Mouse (Mus musculus) lung, postnatal 25 days (tissue): ENCODE data around the gene B3galt2.
"Not testable (repeated sequence)": the region's sequence is repeated elsewhere in the genome, so short reads cannot be mapped to it uniquely, and the experiment has no call there.

Source experiments
- DNase-seq: peaks from one replicate; pipeline ENCODE4 v3.0.0; 2022; ENCODE audit warnings: low spot score

The B3galt2 gene

GRCm38 (mm10) chr1:143640650-143641407 lies at the start of gene B3galt2:
B3galt2 (plus strand) TSS chr1:143640664.
- no peak for DNase-seq

- no peak for DNase-seq
These were observed 43.6 kb upstream of the B3galt2 start for GRCm38 (mm10) chr1:143596864-143597263.

- no peak for DNase-seq
These were observed 31.6 kb upstream of the B3galt2 start for GRCm38 (mm10) chr1:143608911-143609310.

GRCm38 (mm10) chr1:143612901-143613300 lies 27.6 kb upstream of the B3galt2 start:
- no peak for DNase-seq

GRCm38 (mm10) chr1:143619760-143620159 lies 20.7 kb upstream of the B3galt2 start:
- DNase-seq: no peak

GRCm38 (mm10) chr1:143621930-143622329 lies 18.5 kb upstream of the B3galt2 start:
- no peak for DNase-seq

- DNase-seq: no peak
These were observed 17.8 kb upstream of the B3galt2 start for GRCm38 (mm10) chr1:143622634-143623033.

GRCm38 (mm10) chr1:143631337-143631736 lies 9.1 kb upstream of the B3galt2 start:
- no peak for DNase-seq

GRCm38 (mm10) chr1:143632361-143632760 lies 8.1 kb upstream of the B3galt2 start:
- no peak for DNase-seq

- no peak for DNase-seq
These were observed 7.4 kb upstream of the B3galt2 start for GRCm38 (mm10) chr1:143632854-143633587.

- peak; percentile 30 for DNase-seq
These were observed 3.8 kb downstream of the B3galt2 start for GRCm38 (mm10) chr1:143644221-143644620.

GRCm38 (mm10) chr1:143645386-143645785 lies 4.9 kb downstream of the B3galt2 start:
- no peak for DNase-seq

GRCm38 (mm10) chr1:143646219-143646618 lies 5.8 kb downstream of the B3galt2 start:
- DNase-seq: no peak

- DNase-seq: no peak
These were observed 9.9 kb downstream of the B3galt2 start for GRCm38 (mm10) chr1:143650317-143650716.

- no peak for DNase-seq
These were observed 13.2 kb downstream of the B3galt2 start for GRCm38 (mm10) chr1:143653646-143654045.

GRCm38 (mm10) chr1:143663197-143663596 lies 22.7 kb downstream of the B3galt2 start:
- no peak for DNase-seq

- not testable (repeated sequence) for DNase-seq
These were observed 24.3 kb downstream of the B3galt2 start for GRCm38 (mm10) chr1:143664786-143665185.

- no peak for DNase-seq
These were observed 35.4 kb downstream of the B3galt2 start for GRCm38 (mm10) chr1:143675734-143676361.

GRCm38 (mm10) chr1:143681108-143681507 lies 40.6 kb downstream of the B3galt2 start:
- DNase-seq: no peak

- no peak for DNase-seq
These were observed 44.4 kb downstream of the B3galt2 start for GRCm38 (mm10) chr1:143684849-143685248.

GRCm38 (mm10) chr1:143701736-143702135 lies 61.3 kb downstream of the B3galt2 start:
- DNase-seq: no peak

GRCm38 (mm10) chr1:143702141-143702740 lies 61.8 kb downstream of the B3galt2 start:
- DNase-seq: peak; percentile 31
